Mouse (Mus musculus) G1E (cell line): Measurements from ENCODE around the gene Clrn1.

ENCODE experiments used
- CTCF ChIP-seq: IDR thresholded peaks from 2 replicates; pipeline ENCODE4 v1.5.1; 2012; ENCODE audit warnings: low read depth, low read length, inconsistent platforms, mixed read lengths
- GATA1 ChIP-seq: IDR thresholded peaks from 2 replicates; pipeline ENCODE4 v1.6.1; 2012; ENCODE audit warnings: borderline replicate concordance, low read length, inconsistent platforms, mixed read lengths
- GATA2 ChIP-seq: IDR thresholded peaks from 2 replicates; pipeline ENCODE4 v1.6.1; 2012; ENCODE audit warnings: low read depth, low read length, inconsistent platforms, borderline replicate concordance
- POLR2AphosphoS5 ChIP-seq: IDR thresholded peaks from 2 replicates; pipeline ENCODE4 v1.6.1; 2012; ENCODE audit warnings: low read depth, low read length, inconsistent platforms; ENCODE audit not compliant: insufficient replicate concordance
- TAL1 ChIP-seq: conservative IDR thresholded peaks from 2 replicates; pipeline ENCODE4 v1.6.1; 2012; ENCODE audit warnings: low read depth, low read length, inconsistent platforms, mixed read lengths

DNA sequence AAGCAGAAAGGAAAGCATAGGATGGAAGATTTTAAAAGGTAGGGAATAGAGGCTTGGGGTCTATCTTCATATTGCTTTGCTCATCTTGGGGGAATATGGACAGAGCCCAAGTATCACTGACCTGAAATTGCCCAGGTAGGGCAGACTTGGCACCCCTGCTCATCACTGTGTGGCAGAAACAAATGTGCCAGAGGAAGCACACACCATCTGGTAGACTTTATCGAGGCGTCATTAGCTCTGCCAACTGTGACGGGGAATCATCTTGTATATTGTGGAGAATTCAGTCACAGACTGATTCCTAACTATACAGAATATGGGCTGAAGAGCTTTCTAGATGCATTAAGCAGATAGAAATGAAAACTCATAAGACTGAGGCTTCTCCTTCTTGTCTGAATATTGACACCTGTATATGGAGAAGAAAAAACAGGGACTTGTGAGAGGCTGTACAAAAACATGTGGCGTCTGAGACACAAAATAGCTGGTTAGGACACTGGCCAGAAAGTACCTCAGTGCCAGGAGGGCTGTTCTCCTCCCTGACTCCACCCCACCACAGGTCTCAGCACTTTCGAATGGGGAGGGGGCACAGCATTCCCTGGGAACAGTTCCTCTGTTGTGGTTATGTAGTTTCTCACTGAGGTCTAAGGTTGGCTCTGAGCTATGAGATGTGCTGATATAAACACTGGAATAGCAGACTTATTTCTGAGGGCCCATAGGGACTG, 51.5 kb downstream of the Clrn1 start:
- TF ChIP-seq CTCF = no peak
- TF ChIP-seq GATA1 = no peak
- TF ChIP-seq TAL1 = no peak
- no peak for TF ChIP-seq POLR2AphosphoS5
- no peak for TF ChIP-seq GATA2
